Mouse (Mus musculus) hindbrain, embryonic 13.5 days (tissue): ENCODE data around the gene Uggt2. TPM values are rescaled to one million over a fixed set of nuclear protein-coding genes. Genes with fewer than 3 reads are reported as not detected.

ENCODE experiments used
- ATAC-seq: fragments of 200-750 bp; cut with Nextera tagmentation; 2 replicates; pipeline ENCODE4 v1.8.0; 2017; ENCODE audit warnings: moderate TSS enrichment; ENCODE audit not compliant: low FRiP score
- H3K27ac ChIP-seq: fragments of 300-500 bp; sonication (generic); 2 replicates; pipeline ENCODE4 v1.5.1; 2015; ENCODE audit warnings: inconsistent platforms, mild to moderate bottlenecking, moderate library complexity
- H3K27me3 ChIP-seq: fragments of 300-500 bp; sonication (generic); 2 replicates; pipeline ENCODE4 v1.6.1; 2015; ENCODE audit warnings: mild to moderate bottlenecking, inconsistent platforms
- H3K36me3 ChIP-seq: fragments of 300-500 bp; sonication (generic); 2 replicates; pipeline ENCODE4 v1.6.1; 2015; ENCODE audit warnings: mild to moderate bottlenecking, inconsistent platforms
- H3K4me1 ChIP-seq: fragments of 300-500 bp; sonication (generic); replicated peaks from 2 replicates; pipeline ENCODE4 v1.6.1; 2015; ENCODE audit warnings: inconsistent platforms
- H3K4me2 ChIP-seq: fragments of 300-500 bp; sonication (generic); 2 replicates; pipeline ENCODE4 v1.6.1; 2015; ENCODE audit warnings: inconsistent platforms, mild to moderate bottlenecking, moderate library complexity
- H3K4me3 ChIP-seq: fragments of 300-500 bp; sonication (generic); 2 replicates; pipeline ENCODE4 v1.5.1; 2015; ENCODE audit warnings: mild to moderate bottlenecking, inconsistent platforms
- H3K9ac ChIP-seq: fragments of 300-500 bp; sonication (generic); 2 replicates; pipeline ENCODE4 v1.6.1; 2015; ENCODE audit warnings: mild to moderate bottlenecking, inconsistent platforms
- H3K9me3 ChIP-seq: fragments of 300-500 bp; sonication (generic); 2 replicates; pipeline ENCODE4 v1.6.1; 2016; ENCODE audit warnings: inconsistent platforms
- WGBS: fragments of 180-500 bp; shearing (Covaris S2); methylation state at CpG from one replicate; pipeline ENCODE4 v1.1.7; 2015; 5-methylcytosine and 5-hydroxymethylcytosine counted together
- polyA plus RNA-seq: library from polyadenylated mRNA; unstranded; fragments of >200 nt; fragmentation: Nextera tagmentation; extraction: Ambion mirVana; gene quantifications from 2 replicates; pipeline ENCODE4 v1.2.1, GENCODE M21; 2015

Uggt2 gene
- polyA plus RNA-seq, 1 experiment from 2014 or later: 18.5 TPM

- no peak for ATAC-seq
- no peak overlapping the region for H3K4me2 ChIP-seq
- no peaks in the 10 kb centered on the region for H3K4me1 ChIP-seq
- no peak overlapping the region for H3K27ac ChIP-seq
- no peaks in the 10 kb centered on the region for H3K27me3 ChIP-seq
- WGBS: 83% methylated on average over 8 of the region's 8 CpGs
- no peak overlapping the region for H3K9ac ChIP-seq
- H3K9me3 ChIP-seq: no peaks in the 10 kb centered on the region
- no peaks in the 10 kb centered on the region for H3K36me3 ChIP-seq
- no peak overlapping the region for H3K4me3 ChIP-seq
These were observed 8.4 kb upstream of the Uggt2 start for GRCm38 (mm10) chr14:119107591-119107990.

- Histone ChIP-seq H3K27ac (peak overlapping the region; percentile 94), H3K27me3 (no peaks in the 10 kb centered on the region), H3K9me3 (no peaks in the 10 kb centered on the region), H3K4me2 (peak overlapping the region; percentile 77), H3K36me3 (no peaks in the 10 kb centered on the region), H3K9ac (peak overlapping the region; percentile 93), H3K4me3 (peak overlapping the region; percentile 68), H3K4me1 (peaks cover 22% of the 10 kb centered on the region)
- 0% methylated on average over 13 of the region's 13 CpGs for WGBS
- peak; percentile 90 for ATAC-seq
These were observed 301 bp upstream of the Uggt2 start for GRCm38 (mm10) chr14:119099570-119099891.

- Histone ChIP-seq H3K4me3 (no peak overlapping the region), H3K36me3 (peaks cover 33% of the 10 kb centered on the region), H3K4me2 (no peak overlapping the region), H3K27ac (no peak overlapping the region), H3K9ac (no peak overlapping the region), H3K4me1 (no peaks in the 10 kb centered on the region), H3K9me3 (no peaks in the 10 kb centered on the region), H3K27me3 (no peaks in the 10 kb centered on the region)
- WGBS: 86% methylated on average over 1 of the region's 1 CpGs
- ATAC-seq: no peak
These were observed 37.4 kb downstream of the Uggt2 start for GRCm38 (mm10) chr14:119061811-119062210.

- Histone ChIP-seq H3K9me3 (no peaks in the 10 kb centered on the region), H3K36me3 (peaks cover 37% of the 10 kb centered on the region), H3K27ac (no peak overlapping the region), H3K4me2 (no peak overlapping the region), H3K9ac (no peak overlapping the region), H3K4me1 (no peaks in the 10 kb centered on the region), H3K27me3 (no peaks in the 10 kb centered on the region), H3K4me3 (no peak overlapping the region)
- 93% methylated on average over 2 of the region's 2 CpGs for WGBS
- ATAC-seq: no peak
These were observed 38.5 kb downstream of the Uggt2 start for GRCm38 (mm10) chr14:119060682-119061081.

GRCm38 (mm10) chr14:119057014-119057413 lies 42.2 kb downstream of the Uggt2 start:
- Histone ChIP-seq H3K36me3 (peaks cover 46% of the 10 kb centered on the region), H3K9ac (no peak overlapping the region), H3K27ac (no peak overlapping the region), H3K4me2 (no peak overlapping the region), H3K27me3 (no peaks in the 10 kb centered on the region), H3K4me1 (no peaks in the 10 kb centered on the region), H3K4me3 (no peak overlapping the region), H3K9me3 (no peaks in the 10 kb centered on the region)
- 98% methylated on average over 4 of the region's 4 CpGs for WGBS
- no peak for ATAC-seq

GRCm38 (mm10) chr14:119052969-119053368 lies 46.3 kb downstream of the Uggt2 start:
- Histone ChIP-seq H3K4me3 (no peak overlapping the region), H3K9ac (no peak overlapping the region), H3K27me3 (no peaks in the 10 kb centered on the region), H3K9me3 (no peaks in the 10 kb centered on the region), H3K4me1 (no peaks in the 10 kb centered on the region), H3K4me2 (no peak overlapping the region), H3K36me3 (peaks cover 45% of the 10 kb centered on the region), H3K27ac (no peak overlapping the region)
- ATAC-seq: no peak
- WGBS: 48% methylated on average over 1 of the region's 1 CpGs

GRCm38 (mm10) chr14:119052361-119052760 lies 46.9 kb downstream of the Uggt2 start:
- 96% methylated on average over 3 of the region's 3 CpGs for WGBS

GRCm38 (mm10) chr14:119043765-119044164 lies 55.5 kb downstream of the Uggt2 start:
- 84% methylated on average over 7 of the region's 7 CpGs for WGBS
- H3K27me3 ChIP-seq: no peaks in the 10 kb centered on the region
- no peak overlapping the region for H3K4me3 ChIP-seq
- H3K27ac ChIP-seq: no peak overlapping the region
- no peak overlapping the region for H3K4me2 ChIP-seq
- H3K4me1 ChIP-seq: no peaks in the 10 kb centered on the region
- ATAC-seq: no peak
- no peak overlapping the region for H3K9ac ChIP-seq
- no peaks in the 10 kb centered on the region for H3K9me3 ChIP-seq
- H3K36me3 ChIP-seq: peaks cover 21% of the 10 kb centered on the region

More at GRCm38 (mm10) chr14:119052361-119052760, 46.9 kb downstream of the Uggt2 start:
- Histone ChIP-seq H3K9ac (no peak overlapping the region), H3K27me3 (no peaks in the 10 kb centered on the region), H3K4me1 (no peaks in the 10 kb centered on the region), H3K4me2 (no peak overlapping the region), H3K36me3 (peaks cover 43% of the 10 kb centered on the region), H3K9me3 (no peaks in the 10 kb centered on the region), H3K27ac (no peak overlapping the region), H3K4me3 (no peak overlapping the region)
- ATAC-seq: no peak

GRCm38 (mm10) chr14:119040253-119040652 lies 59.0 kb downstream of the Uggt2 start:
- Histone ChIP-seq H3K36me3 (peaks cover 26% of the 10 kb centered on the region), H3K27ac (no peak overlapping the region), H3K4me1 (no peaks in the 10 kb centered on the region), H3K4me3 (no peak overlapping the region), H3K27me3 (no peaks in the 10 kb centered on the region), H3K9ac (no peak overlapping the region), H3K9me3 (no peaks in the 10 kb centered on the region), H3K4me2 (no peak overlapping the region)
- ATAC-seq: no peak
- WGBS: 62% methylated on average over 1 of the region's 1 CpGs

- Histone ChIP-seq H3K9ac (no peak overlapping the region), H3K27ac (no peak overlapping the region), H3K9me3 (no peaks in the 10 kb centered on the region), H3K36me3 (peaks cover 44% of the 10 kb centered on the region), H3K27me3 (no peaks in the 10 kb centered on the region), H3K4me1 (no peaks in the 10 kb centered on the region), H3K4me3 (no peak overlapping the region), H3K4me2 (no peak overlapping the region)
- 18% methylated on average over 3 of the region's 3 CpGs for WGBS
- ATAC-seq: no peak
These were observed 61.5 kb downstream of the Uggt2 start for GRCm38 (mm10) chr14:119037755-119038154.

- H3K27me3 ChIP-seq: no peaks in the 10 kb centered on the region
- no peak overlapping the region for H3K4me2 ChIP-seq
These were observed 62.0 kb downstream of the Uggt2 start for GRCm38 (mm10) chr14:119037076-119037683.

GRCm38 (mm10) chr14:119027675-119028253 lies 71.5 kb downstream of the Uggt2 start:
- H3K4me3 ChIP-seq: no peak overlapping the region
- no peaks in the 10 kb centered on the region for H3K9me3 ChIP-seq
- no peak overlapping the region for H3K9ac ChIP-seq
- H3K4me1 ChIP-seq: no peaks in the 10 kb centered on the region
- peaks cover 29% of the 10 kb centered on the region for H3K36me3 ChIP-seq
- no peak overlapping the region for H3K27ac ChIP-seq
- WGBS: 70% methylated on average over 2 of the region's 2 CpGs
- no peaks in the 10 kb centered on the region for H3K27me3 ChIP-seq
- ATAC-seq: no peak
- no peak overlapping the region for H3K4me2 ChIP-seq

More at GRCm38 (mm10) chr14:119037076-119037683, 62.0 kb downstream of the Uggt2 start:
- H3K4me3 ChIP-seq: no peak overlapping the region
- no peak overlapping the region for H3K27ac ChIP-seq
- peaks cover 41% of the 10 kb centered on the region for H3K36me3 ChIP-seq
- no peaks in the 10 kb centered on the region for H3K4me1 ChIP-seq
- ATAC-seq: no peak
- H3K9ac ChIP-seq: no peak overlapping the region
- H3K9me3 ChIP-seq: no peaks in the 10 kb centered on the region
- WGBS: 72% methylated on average over 12 of the region's 12 CpGs

GRCm38 (mm10) chr14:119027130-119027529 lies 72.1 kb downstream of the Uggt2 start:
- no peak overlapping the region for H3K27ac ChIP-seq
- no peak overlapping the region for H3K4me3 ChIP-seq
- H3K4me1 ChIP-seq: no peaks in the 10 kb centered on the region
- H3K27me3 ChIP-seq: no peaks in the 10 kb centered on the region
- H3K9ac ChIP-seq: no peak overlapping the region
- no peak for ATAC-seq
- no peak overlapping the region for H3K4me2 ChIP-seq
- H3K36me3 ChIP-seq: peaks cover 26% of the 10 kb centered on the region
- WGBS: 51% methylated on average over 4 of the region's 4 CpGs
- H3K9me3 ChIP-seq: no peaks in the 10 kb centered on the region
